Mouse (Mus musculus) granulocyte monocyte progenitor cell, adult 5-6 weeks (primary cell): ENCODE measurements at regions not wholly inside any gene's neighbourhood (a gene's known extent, or its start where the extent isn't known, plus 50 kb on each side); places are given as distances from the start of the nearest gene placed in this dataset.

Experiments
- ATAC-seq: replicated peaks from 2 replicates; pipeline ENCODE4 v1.8.0; 2016; ENCODE audit warnings: mild to moderate bottlenecking, moderate TSS enrichment, inconsistent platforms; ENCODE audit not compliant: poor library complexity, severe bottlenecking

- ATAC-seq, result no peak
Observed at GRCm38 (mm10) chr7:51722420-51722819, 100.6 kb downstream of the Slc17a6 start.

- ATAC-seq, result peak; percentile 80
Observed at GRCm38 (mm10) chr7:51723955-51724354, 102.1 kb downstream of the Slc17a6 start.

- ATAC-seq, result no peak
Observed at GRCm38 (mm10) chr7:51736285-51736684, 114.5 kb downstream of the Slc17a6 start.

DNA sequence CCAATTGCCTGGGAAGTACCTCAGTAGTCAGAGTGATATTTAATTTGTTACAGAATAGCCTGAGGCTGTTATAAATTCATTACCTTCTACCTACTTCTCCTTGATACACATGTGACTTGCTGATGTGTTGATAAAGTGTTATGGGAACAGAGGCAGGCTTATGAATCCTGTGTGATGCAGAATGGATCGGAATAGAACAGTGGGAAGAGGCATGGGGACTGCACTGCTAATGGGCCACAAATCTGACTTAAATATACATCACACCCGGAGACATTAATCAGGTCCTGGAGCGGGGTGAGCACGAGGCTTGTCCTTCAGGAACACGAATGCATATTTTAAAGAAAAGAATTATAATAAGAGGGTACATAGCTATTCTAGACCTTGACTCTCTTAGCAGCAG lies 117.8 kb downstream of the Slc17a6 start:
- ATAC-seq, result no peak

GRCm38 (mm10) chr7:51740928-51741327 lies 119.1 kb downstream of the Slc17a6 start:
- ATAC-seq, result no peak

DNA sequence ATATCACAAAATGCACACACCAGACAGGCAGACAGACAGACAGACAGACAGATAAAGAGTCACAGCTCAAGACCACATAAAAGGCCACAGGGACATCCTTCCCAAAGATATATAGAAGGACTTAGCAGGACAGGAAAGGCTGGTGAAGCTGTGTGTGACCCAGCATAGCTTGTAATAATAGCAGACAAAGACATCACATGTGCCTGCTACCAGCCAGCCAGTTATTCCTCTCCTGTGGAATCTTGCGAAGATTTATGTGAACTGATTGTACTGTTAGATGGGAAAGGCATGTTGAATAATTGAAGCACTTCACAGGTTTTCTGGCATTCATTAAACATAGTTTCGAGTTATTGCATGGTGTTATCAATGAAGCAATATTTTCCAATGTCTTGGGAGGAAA lies 119.1 kb upstream of the Gas2 start:
- ATAC-seq, result no peak

DNA sequence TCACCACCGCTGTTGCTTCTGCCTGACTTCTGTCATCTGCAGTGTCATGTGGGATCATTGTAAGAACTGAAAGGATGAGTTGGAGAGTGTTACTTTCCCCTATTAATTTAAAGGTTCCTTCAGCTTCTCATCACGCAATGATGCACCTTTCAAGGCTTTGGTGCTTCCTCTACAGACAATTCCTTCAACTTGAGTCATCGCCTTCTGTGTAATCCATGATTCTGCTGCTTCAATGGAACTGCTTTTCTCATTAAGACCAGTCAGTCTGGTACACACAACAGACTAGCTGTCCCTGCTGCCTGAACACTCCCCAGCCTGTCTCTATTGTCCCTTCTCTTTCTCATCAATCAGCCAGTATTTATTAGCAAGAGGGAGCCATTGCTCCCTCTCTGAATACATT lies 116.2 kb upstream of the Gas2 start:
- no peak for ATAC-seq

DNA sequence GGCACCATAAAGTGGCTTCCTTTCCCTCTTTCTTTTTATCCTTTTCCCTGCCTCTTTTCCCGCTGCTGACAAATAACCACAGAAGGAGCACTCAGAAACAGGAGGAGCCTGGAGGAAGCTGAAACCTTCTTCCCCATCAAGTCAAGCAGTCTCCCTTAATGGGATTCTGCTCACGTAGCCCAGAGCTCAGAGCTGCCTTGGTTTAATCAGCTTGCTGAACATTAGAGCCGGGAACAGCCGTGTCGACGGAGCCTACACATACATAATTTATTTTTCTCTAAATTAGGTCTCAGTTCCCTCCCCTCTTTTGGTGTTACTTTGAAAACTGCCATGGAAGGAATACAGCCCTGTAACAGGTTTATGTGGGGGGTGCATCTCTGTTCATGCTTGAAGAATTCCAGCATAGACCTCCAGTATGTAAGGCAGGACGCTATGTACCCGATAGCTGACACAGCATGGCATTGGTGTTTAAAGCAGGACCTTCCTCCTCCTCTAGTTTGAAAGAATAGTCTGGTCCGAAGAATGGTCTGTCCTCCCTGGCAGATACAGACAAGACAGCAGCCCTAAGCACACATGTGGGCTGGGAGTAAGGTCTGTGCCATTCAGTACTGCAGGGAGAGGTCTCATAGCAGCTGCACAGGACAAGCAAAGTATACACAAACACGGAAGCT lies 113.0 kb upstream of the Gas2 start:
- no peak for ATAC-seq

DNA sequence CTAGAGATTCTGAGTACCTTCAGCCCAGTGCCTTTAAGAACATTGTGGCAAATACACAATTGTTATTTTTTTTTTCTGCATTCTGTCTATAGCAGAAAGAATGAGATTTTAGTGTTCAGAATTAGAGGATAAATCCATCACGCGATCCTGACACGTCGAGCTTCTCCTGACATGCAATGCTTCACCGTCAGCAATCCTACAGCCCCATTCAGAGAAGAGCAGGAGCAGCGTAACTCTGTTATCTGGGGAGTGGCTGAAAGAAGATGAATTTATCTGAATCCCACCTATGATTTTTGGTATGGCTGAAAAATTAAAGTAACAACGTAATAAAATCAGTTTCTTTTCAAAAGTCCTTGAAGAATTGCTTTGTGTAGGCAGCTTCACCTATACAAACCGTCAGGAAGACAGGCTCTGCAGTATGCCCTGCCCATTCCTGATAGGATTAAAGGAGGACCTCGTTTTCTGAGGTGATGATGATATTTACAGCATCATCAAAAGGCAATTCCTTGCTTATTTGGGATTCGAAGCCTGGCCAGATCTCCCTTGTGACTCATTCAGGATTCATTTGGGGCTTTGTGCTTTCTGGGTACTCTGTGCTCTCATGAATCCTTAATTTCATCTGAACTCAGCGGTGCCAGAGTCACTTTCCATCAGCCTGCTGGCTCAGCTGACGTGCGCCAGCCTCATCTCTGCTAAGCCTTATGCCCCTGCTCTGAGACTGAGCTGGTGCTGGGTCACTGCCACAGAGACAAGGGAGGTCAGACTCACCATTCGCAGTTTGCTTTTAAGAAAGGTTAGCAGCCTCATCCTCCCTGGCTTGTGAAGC lies 112.3 kb upstream of the Gas2 start:
- ATAC-seq, result no peak

DNA sequence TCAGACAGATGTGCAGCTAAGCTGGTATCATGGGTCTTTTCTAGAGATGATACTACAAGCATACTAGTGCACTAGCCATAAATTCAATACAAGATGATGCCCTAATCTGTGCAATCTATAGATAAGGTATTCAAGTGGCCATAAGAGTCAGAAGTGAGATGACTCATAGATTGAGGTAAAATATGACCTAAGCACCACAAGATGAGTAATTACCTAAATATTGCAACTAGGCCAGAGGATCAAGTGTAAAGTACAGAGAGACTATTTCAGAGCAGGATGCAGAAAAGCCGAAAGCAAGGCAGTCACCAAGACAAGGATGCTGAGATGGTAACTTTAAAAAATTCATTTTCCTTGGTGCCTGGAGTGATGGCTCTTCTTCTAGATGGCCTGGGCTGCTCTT lies 111.5 kb upstream of the Gas2 start:
- ATAC-seq, result no peak

- no peak for ATAC-seq
Observed at GRCm38 (mm10) chr7:51753062-51753461, 108.8 kb upstream of the Gas2 start.

GRCm38 (mm10) chr7:51754208-51754888 lies 107.5 kb upstream of the Gas2 start:
- ATAC-seq, result no peak

GRCm38 (mm10) chr7:51756218-51756617 lies 105.6 kb upstream of the Gas2 start:
- no peak for ATAC-seq

DNA sequence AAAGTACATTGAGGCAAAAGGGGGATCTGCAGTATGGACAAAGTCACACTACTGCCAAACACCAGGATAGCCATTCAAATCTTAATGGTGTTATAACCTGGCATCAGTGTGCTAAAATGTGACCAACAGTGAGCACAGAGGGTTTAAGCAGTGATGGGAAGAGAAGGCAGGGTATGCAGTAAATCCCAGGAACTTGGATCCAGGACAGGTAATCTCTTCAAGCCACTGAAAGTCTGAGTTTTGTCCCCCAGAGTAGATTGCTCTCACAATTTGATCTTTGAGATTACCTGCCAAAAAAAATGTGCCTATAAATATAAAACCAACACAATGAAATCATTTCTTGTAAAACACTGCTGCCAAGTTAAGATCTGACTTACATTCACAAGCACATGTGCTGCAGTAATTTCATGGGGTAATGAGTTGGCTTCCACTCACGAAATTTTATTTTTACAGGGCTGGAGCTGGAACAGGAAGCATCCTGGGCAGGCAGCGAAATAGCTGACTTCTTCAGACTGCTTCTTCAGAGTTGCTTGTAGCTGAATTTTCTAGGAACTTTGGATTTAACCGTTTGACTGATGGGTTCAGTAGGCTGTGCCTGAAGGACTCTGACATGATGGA lies 102.2 kb upstream of the Gas2 start:
- ATAC-seq, result no peak

- no peak for ATAC-seq
Observed at GRCm38 (mm10) chr7:51767066-51767465, 94.7 kb upstream of the Gas2 start.

- no peak for ATAC-seq
Observed at GRCm38 (mm10) chr7:51771895-51772871, 89.6 kb upstream of the Gas2 start.

DNA sequence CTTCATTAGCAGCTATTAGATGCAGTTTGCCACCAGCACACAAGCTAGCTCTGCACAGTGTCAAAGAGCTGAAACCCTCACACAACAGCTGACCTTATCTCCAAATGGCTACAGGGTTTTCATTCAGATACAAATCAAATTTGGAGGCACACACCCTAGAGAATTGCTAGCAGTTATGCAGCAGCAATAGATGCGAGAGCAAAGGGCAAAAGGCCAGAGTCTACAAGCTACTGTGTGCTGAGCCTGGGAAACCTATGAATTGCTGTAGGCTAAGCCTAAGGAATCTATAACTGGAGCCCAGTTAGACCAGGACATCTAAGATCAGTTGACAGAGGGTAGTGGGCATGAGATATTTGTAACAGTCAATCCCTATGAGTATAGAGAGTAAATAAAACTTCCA lies 85.8 kb upstream of the Gas2 start:
- ATAC-seq, result no peak

DNA sequence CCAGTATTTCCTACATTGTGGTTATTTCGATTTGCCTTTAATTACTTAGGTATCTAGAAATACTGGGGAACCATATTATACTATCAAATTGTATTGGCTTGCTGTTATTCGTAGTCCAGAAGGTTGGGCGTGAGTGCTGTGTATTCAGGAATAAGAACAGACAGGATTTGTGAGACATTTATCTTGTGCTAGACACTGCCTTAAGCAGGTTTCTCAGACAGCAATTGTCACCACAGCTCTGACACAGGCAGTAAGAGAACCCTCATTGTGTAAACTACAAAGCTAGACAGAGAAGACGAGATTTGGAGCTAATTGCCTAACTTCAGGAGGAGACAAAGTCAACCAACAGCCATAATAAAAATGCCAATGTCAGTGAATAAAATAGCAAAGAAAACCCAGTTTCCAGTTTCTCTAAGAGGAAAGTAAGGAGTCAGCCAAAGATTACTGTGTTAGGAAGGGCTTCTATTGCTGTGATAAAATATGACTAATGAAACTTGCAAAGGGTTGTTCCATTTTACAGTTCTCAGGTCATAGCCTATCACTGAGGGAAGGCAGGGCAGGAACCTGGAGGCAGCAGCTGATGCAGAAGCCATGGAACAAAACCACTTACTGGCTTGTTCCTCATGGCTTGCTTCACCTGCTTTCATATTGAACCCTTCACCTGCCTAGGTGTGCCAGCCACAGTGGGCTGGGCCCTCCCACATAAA lies 78.6 kb upstream of the Gas2 start:
- no peak for ATAC-seq
